Mouse (Mus musculus) hindbrain, postnatal 0 days (tissue): ENCODE data around the gene Nsmce4a. TPM values are rescaled to one million over a fixed set of nuclear protein-coding genes. Genes with fewer than 3 reads are reported as not detected.

Experiments used
- ATAC-seq: fragments of 200-750 bp; cut with Nextera tagmentation; 2 replicates; pipeline ENCODE4 v1.8.0; 2017; ENCODE audit warnings: mild to moderate bottlenecking, moderate TSS enrichment, moderate library complexity
- DNase-seq: peaks from one replicate; pipeline ENCODE4 v3.0.0-alpha.2; 2015; ENCODE audit warnings: low spot score
- H3K27ac ChIP-seq: fragments of 300-500 bp; sonication (generic); 2 replicates; pipeline ENCODE4 v1.5.1; 2014; ENCODE audit warnings: mild to moderate bottlenecking
- H3K27me3 ChIP-seq: fragments of 300-500 bp; sonication (generic); 2 replicates; pipeline ENCODE4 v1.6.1; 2014; ENCODE audit warnings: low read length, mixed read lengths; ENCODE audit not compliant: insufficient read depth
- H3K36me3 ChIP-seq: fragments of 300-500 bp; sonication (generic); 2 replicates; pipeline ENCODE4 v1.6.1; 2014; ENCODE audit warnings: low read length, mixed read lengths; ENCODE audit not compliant: insufficient read depth
- H3K4me1 ChIP-seq: fragments of 300-500 bp; sonication (generic); 2 replicates; pipeline ENCODE4 v1.6.1; 2014; ENCODE audit warnings: antibody characterized with exemption, low read length, mixed read lengths; ENCODE audit not compliant: insufficient read depth
- H3K4me2 ChIP-seq: fragments of 300-500 bp; sonication (generic); 2 replicates; pipeline ENCODE4 v1.6.1; 2014; ENCODE audit warnings: low read depth, mild to moderate bottlenecking, low read length, moderate library complexity, mixed read lengths
- H3K4me3 ChIP-seq: fragments of 300-500 bp; sonication (generic); 2 replicates; pipeline ENCODE4 v1.5.1; 2014; ENCODE audit warnings: low read length
- H3K9ac ChIP-seq: fragments of 300-500 bp; sonication (generic); replicated peaks from 2 replicates; pipeline ENCODE4 v1.6.1; 2014; ENCODE audit warnings: mild to moderate bottlenecking, low read length, moderate library complexity, mixed read lengths
- H3K9me3 ChIP-seq: fragments of 300-500 bp; sonication (generic); 2 replicates; pipeline ENCODE4 v1.6.1; 2016; ENCODE audit warnings: low read length, mixed read lengths
- CTCF ChIP-seq: IDR thresholded peaks from 2 replicates; pipeline ENCODE4 v1.5.1; 2016; ENCODE audit warnings: antibody characterized with exemption, control low read depth, low read depth
- WGBS: fragments of 180-500 bp; shearing (Covaris S2); extraction: QIAGEN DNeasy Blood & Tissue Kit; methylation state at CpG from one replicate; pipeline ENCODE4 v1.1.7; 2014; 5-methylcytosine and 5-hydroxymethylcytosine counted together
- polyA plus RNA-seq: library from polyadenylated mRNA; unstranded; fragments of >200 nt; fragmentation: Nextera tagmentation; extraction: Ambion mirVana; gene quantifications from 2 replicates; pipeline ENCODE4 v1.2.1, GENCODE M21; 2015
- total RNA-seq: library from RNA; depleted of rRNA; stranded (reverse); fragments of >200 nt; gene quantifications from 2 replicates; pipeline ENCODE4 v1.2.3, GENCODE M21; 2014

Nsmce4a gene
- total and polyA plus RNA-seq, 2 experiments from 2014 or later = 42.0 to 82.3 TPM

DNA sequence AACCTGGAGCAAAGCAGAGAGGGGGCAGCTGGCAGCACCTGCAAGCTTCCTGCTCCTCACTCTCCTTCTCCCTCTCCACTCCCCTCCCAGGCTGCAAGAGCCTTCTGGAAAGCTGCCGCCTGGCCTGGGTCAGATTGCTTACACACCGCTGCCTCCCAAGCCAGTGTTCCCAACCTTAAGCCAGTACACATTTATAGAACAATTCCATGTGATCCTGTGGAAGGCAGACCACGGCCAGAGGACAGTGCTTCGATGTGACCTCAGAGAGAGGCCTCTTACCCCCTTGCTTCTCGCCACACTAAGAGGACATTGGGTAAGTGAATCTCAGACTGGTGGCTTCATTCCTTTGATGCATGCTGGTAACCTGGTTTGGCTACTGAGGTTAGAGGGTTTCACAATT, 20.1 kb downstream of the Nsmce4a start:
- Histone ChIP-seq H3K4me3 (no peak overlapping the region), H3K4me2 (no peak overlapping the region), H3K9me3 (no peaks in the 10 kb centered on the region), H3K27ac (no peak overlapping the region), H3K4me1 (no peaks in the 10 kb centered on the region), H3K9ac (no peak overlapping the region), H3K36me3 (no peaks in the 10 kb centered on the region), H3K27me3 (no peaks in the 10 kb centered on the region)
- WGBS = 50% methylated on average over 5 of the region's 5 CpGs
- no peak for TF ChIP-seq CTCF
- no peak for ATAC-seq
- peak; percentile 51 for DNase-seq

DNA sequence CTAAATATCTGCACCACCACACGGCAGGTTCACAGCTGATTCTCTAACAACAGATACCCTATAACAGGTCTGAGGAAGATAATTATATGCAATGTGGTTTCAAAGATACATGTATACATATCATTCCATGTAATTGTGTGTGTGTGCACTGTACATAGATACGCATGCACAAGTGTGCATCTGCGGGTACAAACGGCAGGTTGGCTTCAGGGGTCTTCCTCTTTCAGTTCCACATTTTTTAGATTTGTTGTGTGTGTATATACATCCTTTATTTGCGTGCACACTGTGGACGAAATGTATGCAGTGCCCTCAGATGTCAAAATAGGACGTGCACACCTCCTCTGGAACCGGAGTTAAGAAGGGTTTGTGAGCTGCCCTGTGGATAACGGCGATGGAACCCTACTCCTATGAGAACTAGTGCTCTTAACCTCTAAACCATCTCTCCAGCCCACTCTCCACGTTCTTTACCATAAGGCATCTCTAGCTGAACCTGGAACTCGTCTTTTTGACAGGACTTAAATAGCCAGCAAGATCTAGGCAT, 25.2 kb downstream of the Nsmce4a start:
- Histone ChIP-seq H3K4me2 (peak overlapping the region; percentile 87; the same call in 1 of the 2 replicates), H3K27me3 (no peaks in the 10 kb centered on the region), H3K4me1 (peaks cover 10% of the 10 kb centered on the region; the same call in 1 of the 2 replicates), H3K36me3 (peaks cover 12% of the 10 kb centered on the region; the same call in 1 of the 2 replicates), H3K9me3 (no peaks in the 10 kb centered on the region), H3K27ac (peak overlapping the region; percentile 99), H3K4me3 (no peak overlapping the region; the same call in 1 of the 2 replicates), H3K9ac (no peak overlapping the region)
- DNase-seq (no peak), ATAC-seq (peak; percentile 27; the same call in 1 of the 2 replicates)
- WGBS = 88% methylated on average over 12 of the region's 12 CpGs
- TF ChIP-seq CTCF = no peak

DNA sequence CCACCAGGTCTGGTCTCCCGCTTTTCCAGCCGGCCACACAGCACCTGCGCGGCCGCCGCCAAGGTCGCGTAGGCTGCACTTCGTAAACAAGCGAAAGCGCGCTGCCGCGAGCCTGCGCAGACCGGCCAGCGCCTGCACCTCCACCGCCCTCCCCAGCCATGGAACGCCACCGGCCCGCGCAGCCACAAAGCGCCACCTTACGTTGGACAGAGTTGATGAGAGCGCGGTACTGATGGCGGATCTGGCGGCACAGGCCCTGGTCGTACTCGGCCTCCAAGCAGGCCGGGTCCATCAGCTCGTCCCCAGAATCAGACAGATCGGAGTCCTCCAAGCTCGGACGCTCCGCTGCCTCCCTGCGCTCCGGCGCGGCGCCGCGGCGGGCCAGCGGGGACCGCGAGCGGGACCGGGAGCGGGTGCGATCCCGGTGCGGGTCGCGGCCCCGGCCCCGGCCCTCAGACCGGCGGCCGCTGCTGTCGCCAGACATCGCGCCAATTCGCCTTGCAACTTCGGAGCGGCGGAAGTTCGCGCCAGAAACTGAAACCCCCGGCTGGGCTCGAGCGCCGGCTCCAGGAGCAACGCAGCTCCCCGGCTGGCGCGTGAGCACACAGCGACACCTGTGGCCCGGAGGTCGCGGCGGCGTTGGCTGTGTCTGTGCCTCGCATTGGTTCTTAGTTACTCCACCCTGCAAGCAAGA, 26.0 kb downstream of the Nsmce4a start:
- Histone ChIP-seq H3K9me3 (no peaks in the 10 kb centered on the region), H3K27ac (peak overlapping the region; percentile 99), H3K4me3 (peak overlapping the region; percentile 87), H3K4me2 (peak overlapping the region; percentile 87), H3K9ac (peak overlapping the region; percentile 90), H3K4me1 (peaks cover 10% of the 10 kb centered on the region; the same call in 1 of the 2 replicates), H3K36me3 (peaks cover 12% of the 10 kb centered on the region), H3K27me3 (no peaks in the 10 kb centered on the region)
- TF ChIP-seq CTCF = peak; percentile 81
- under 1% methylated on average over 84 of the region's 84 CpGs for WGBS
- DNase-seq (peak; percentile 96), ATAC-seq (peak; percentile 95)

DNA sequence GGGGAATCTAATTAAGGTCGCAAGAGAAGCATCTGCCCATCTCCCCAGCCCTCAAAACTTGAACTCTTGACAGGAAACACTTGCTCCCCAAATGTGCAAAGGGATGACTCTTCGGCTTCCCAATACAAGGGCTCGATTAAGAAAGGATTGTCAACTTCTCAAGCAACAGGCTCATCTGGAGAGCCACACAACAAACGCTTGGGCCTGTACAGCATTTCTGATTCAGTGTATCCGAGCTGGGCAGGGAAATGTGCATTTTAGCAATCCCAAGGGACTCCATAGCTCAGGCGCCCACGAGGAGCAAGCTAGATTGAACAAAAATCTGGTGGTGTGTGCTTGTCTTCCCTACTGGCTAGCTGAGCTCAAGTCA, 26.5 kb downstream of the Nsmce4a start:
- peaks cover 10% of the 10 kb centered on the region; the same call in 1 of the 2 replicates for H3K4me1 ChIP-seq
- peaks cover 12% of the 10 kb centered on the region for H3K36me3 ChIP-seq
- H3K9ac ChIP-seq = peak overlapping the region; percentile 90
- TF ChIP-seq CTCF = no peak
- 6% methylated on average over 7 of the region's 7 CpGs for WGBS
- no peak for ATAC-seq
- H3K9me3 ChIP-seq = no peaks in the 10 kb centered on the region
- no peak for DNase-seq
- peak overlapping the region; percentile 87 for H3K4me3 ChIP-seq
- no peaks in the 10 kb centered on the region for H3K27me3 ChIP-seq
- H3K27ac ChIP-seq = peak overlapping the region; percentile 99
- H3K4me2 ChIP-seq = peak overlapping the region; percentile 87

DNA sequence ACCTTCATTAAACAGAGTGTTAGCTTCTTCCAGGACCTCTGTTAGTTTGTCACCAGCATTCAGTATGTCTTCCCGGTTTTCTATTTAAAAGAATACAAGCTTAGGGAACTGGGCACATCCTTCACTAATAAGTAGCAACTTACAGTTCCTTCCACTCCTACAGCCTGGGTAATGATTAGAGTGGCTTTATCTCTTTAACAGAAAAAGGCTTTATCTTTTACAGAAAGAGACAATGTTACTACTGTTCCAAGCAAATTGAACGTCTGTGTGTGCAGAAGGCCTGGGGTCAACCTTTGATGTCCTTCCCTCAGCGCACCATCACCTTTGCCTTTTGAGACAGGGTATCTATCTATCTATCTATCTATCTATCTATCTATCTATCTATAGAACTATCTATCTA, 27.0 kb downstream of the Nsmce4a start:
- Histone ChIP-seq H3K27ac (peak overlapping the region; percentile 99), H3K9ac (peak overlapping the region; percentile 90), H3K9me3 (no peaks in the 10 kb centered on the region), H3K4me1 (peaks cover 10% of the 10 kb centered on the region; the same call in 1 of the 2 replicates), H3K4me3 (peak overlapping the region; percentile 87), H3K4me2 (peak overlapping the region; percentile 87), H3K27me3 (no peaks in the 10 kb centered on the region), H3K36me3 (peaks cover 12% of the 10 kb centered on the region)
- no peak for DNase-seq
- no peak for TF ChIP-seq CTCF
- 46% methylated on average over 3 of the region's 3 CpGs for WGBS
- ATAC-seq = no peak

DNA sequence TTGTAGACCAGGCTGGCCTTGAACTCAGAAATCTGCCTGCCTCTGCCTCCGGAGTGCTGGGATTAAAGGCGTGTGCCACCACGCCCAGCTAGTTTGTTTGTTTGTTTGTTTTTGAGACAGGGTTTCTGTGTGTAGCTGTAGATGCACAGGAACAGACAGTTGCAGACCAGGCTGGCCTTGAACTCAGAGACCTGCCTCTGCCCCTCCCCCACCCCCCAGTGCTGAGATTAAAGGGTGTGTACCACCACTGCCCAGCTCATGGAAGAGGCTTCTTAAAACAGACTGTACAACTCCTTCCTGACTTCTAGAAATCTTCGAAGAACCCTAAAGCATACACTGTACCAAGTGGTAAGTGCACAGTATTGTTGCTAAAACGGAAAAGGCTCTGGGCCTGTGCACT, 27.5 kb downstream of the Nsmce4a start:
- peak overlapping the region; percentile 87; the same call in 1 of the 2 replicates for H3K4me3 ChIP-seq
- no peak for ATAC-seq
- H3K36me3 ChIP-seq = peaks cover 12% of the 10 kb centered on the region
- DNase-seq = no peak
- peak overlapping the region; percentile 87 for H3K4me2 ChIP-seq
- 93% methylated on average over 5 of the region's 5 CpGs for WGBS
- H3K4me1 ChIP-seq = peaks cover 10% of the 10 kb centered on the region; the same call in 1 of the 2 replicates
- H3K9me3 ChIP-seq = no peaks in the 10 kb centered on the region
- no peak overlapping the region for H3K27ac ChIP-seq
- TF ChIP-seq CTCF = no peak
- H3K27me3 ChIP-seq = no peaks in the 10 kb centered on the region
- no peak overlapping the region; the same call in 1 of the 2 replicates for H3K9ac ChIP-seq

DNA sequence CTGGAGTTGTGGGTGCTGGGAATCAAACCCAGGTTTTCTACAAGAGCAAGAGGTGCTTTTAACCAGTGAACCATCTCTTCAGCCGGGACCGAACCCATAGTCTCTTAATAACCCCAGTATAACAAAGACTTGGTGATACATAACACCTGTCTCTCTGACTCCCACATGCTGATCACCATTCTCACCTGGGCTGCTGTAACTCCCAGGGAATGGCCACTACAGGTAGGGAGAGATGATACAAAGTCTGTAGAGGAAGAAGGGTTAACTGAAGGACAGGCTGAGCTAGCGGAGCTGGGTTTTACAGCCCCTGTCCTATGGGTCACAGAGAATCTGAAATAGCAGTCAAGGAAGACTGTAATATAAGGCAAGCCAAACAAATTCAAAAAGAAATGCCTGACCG, 29.7 kb downstream of the Nsmce4a start:
- H3K4me1 ChIP-seq = peaks cover 10% of the 10 kb centered on the region; the same call in 1 of the 2 replicates
- 98% methylated on average over 4 of the region's 4 CpGs for WGBS
- H3K36me3 ChIP-seq = peaks cover 30% of the 10 kb centered on the region
- no peak overlapping the region for H3K27ac ChIP-seq
- ATAC-seq (no peak), DNase-seq (no peak)
- TF ChIP-seq CTCF = no peak
- H3K4me2 ChIP-seq = no peak overlapping the region
- no peaks in the 10 kb centered on the region for H3K27me3 ChIP-seq
- no peaks in the 10 kb centered on the region for H3K9me3 ChIP-seq
- no peak overlapping the region for H3K9ac ChIP-seq
- H3K4me3 ChIP-seq = no peak overlapping the region
